Mouse (Mus musculus) neural tube, embryonic 15.5 days (tissue): ENCODE measurements around the gene Elovl6. TPM values are rescaled to one million over a fixed set of nuclear protein-coding genes. Genes with fewer than 3 reads are reported as not detected.
A peak's percentile ranks its signal among the peaks of the same experiment; 100 is the strongest.

Experiments
- ATAC-seq: fragments of 200-750 bp; cut with Nextera tagmentation; 2 replicates; pipeline ENCODE4 v1.8.0; 2017; ENCODE audit warnings: mild to moderate bottlenecking, moderate TSS enrichment, moderate library complexity; ENCODE audit not compliant: low FRiP score
- H3K27ac ChIP-seq: fragments of 300-500 bp; sonication (generic); replicated peaks from 2 replicates; pipeline ENCODE4 v1.5.1; 2015; ENCODE audit warnings: mild to moderate bottlenecking, inconsistent platforms
- H3K27me3 ChIP-seq: fragments of 300-500 bp; sonication (generic); replicated peaks from 2 replicates; pipeline ENCODE4 v1.6.1; 2015; ENCODE audit warnings: inconsistent platforms
- H3K36me3 ChIP-seq: fragments of 300-500 bp; sonication (generic); 2 replicates; pipeline ENCODE4 v1.6.1; 2015; ENCODE audit warnings: inconsistent platforms
- H3K4me1 ChIP-seq: fragments of 300-500 bp; sonication (generic); 2 replicates; pipeline ENCODE4 v1.6.1; 2015; ENCODE audit warnings: inconsistent platforms
- H3K4me2 ChIP-seq: fragments of 300-500 bp; sonication (generic); 2 replicates; pipeline ENCODE4 v1.6.1; 2015; ENCODE audit warnings: inconsistent platforms, mild to moderate bottlenecking, moderate library complexity
- H3K4me3 ChIP-seq: fragments of 300-500 bp; sonication (generic); replicated peaks from 2 replicates; pipeline ENCODE4 v1.5.1; 2015; ENCODE audit warnings: mild to moderate bottlenecking, inconsistent platforms
- H3K9ac ChIP-seq: fragments of 300-500 bp; sonication (generic); replicated peaks from 2 replicates; pipeline ENCODE4 v1.6.1; 2015; ENCODE audit warnings: mild to moderate bottlenecking, inconsistent platforms
- H3K9me3 ChIP-seq: fragments of 300-500 bp; sonication (generic); replicated peaks from 2 replicates; pipeline ENCODE4 v1.6.1; 2016; ENCODE audit warnings: inconsistent platforms
- WGBS: fragments of 180-500 bp; shearing (Covaris S2); methylation state at CpG from one replicate; pipeline ENCODE4 v1.1.7; 2015; ENCODE audit warnings: mixed read lengths; 5-methylcytosine and 5-hydroxymethylcytosine counted together
- polyA plus RNA-seq: library from polyadenylated mRNA; unstranded; fragments of >200 nt; fragmentation: Nextera tagmentation; extraction: Ambion mirVana; gene quantifications from 2 replicates; pipeline ENCODE4 v1.2.1, GENCODE M21; 2015

The Elovl6 gene
- polyA plus RNA-seq, 1 experiment from 2014 or later: 41.6 TPM

DNA sequence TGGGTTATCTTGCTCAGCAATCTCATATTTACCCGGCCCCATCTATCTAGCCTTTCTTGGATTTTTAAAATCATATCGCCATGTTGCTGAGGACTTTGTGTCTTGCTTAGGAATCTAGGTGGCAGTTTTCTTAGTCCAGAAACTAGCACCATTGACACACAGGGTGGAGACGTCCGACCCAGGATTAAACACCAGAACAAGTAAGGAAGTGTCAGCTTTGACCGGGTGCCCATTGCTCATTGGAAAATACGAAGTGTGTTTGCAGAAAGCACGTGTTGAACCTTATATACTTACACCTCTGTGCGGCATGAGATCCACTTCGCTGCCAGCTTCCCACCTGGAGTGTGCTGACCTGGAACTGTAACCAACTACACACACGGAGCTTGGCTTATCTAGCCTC, 57.5 kb downstream of the Elovl6 start:
- no peak for ATAC-seq
- Histone ChIP-seq H3K4me3 (no peak overlapping the region), H3K4me2 (no peak overlapping the region), H3K9me3 (no peaks in the 10 kb centered on the region), H3K36me3 (no peaks in the 10 kb centered on the region), H3K9ac (no peak overlapping the region), H3K27ac (no peak overlapping the region), H3K27me3 (no peaks in the 10 kb centered on the region), H3K4me1 (peaks cover 9% of the 10 kb centered on the region; the same call in 1 of the 2 replicates)
- 95% methylated on average over 10 of the region's 10 CpGs for WGBS

- Histone ChIP-seq H3K4me3 (no peak overlapping the region), H3K4me1 (peaks cover 9% of the 10 kb centered on the region; the same call in 1 of the 2 replicates), H3K9me3 (no peaks in the 10 kb centered on the region), H3K4me2 (no peak overlapping the region), H3K36me3 (no peaks in the 10 kb centered on the region), H3K9ac (no peak overlapping the region), H3K27ac (no peak overlapping the region), H3K27me3 (no peaks in the 10 kb centered on the region)
- 72% methylated on average over 17 of the region's 17 CpGs for WGBS
- no peak for ATAC-seq
Measured at GRCm38 (mm10) chr3:129590548-129591226, 58.5 kb downstream of the Elovl6 start.

GRCm38 (mm10) chr3:129591251-129591650, 59.1 kb downstream of the Elovl6 start:
- Histone ChIP-seq H3K4me2 (no peak overlapping the region), H3K9me3 (no peaks in the 10 kb centered on the region), H3K4me1 (peaks cover 9% of the 10 kb centered on the region; the same call in 1 of the 2 replicates), H3K9ac (no peak overlapping the region), H3K4me3 (no peak overlapping the region), H3K36me3 (no peaks in the 10 kb centered on the region), H3K27me3 (no peaks in the 10 kb centered on the region), H3K27ac (no peak overlapping the region)
- 79% methylated on average over 9 of the region's 9 CpGs for WGBS
- no peak for ATAC-seq

DNA sequence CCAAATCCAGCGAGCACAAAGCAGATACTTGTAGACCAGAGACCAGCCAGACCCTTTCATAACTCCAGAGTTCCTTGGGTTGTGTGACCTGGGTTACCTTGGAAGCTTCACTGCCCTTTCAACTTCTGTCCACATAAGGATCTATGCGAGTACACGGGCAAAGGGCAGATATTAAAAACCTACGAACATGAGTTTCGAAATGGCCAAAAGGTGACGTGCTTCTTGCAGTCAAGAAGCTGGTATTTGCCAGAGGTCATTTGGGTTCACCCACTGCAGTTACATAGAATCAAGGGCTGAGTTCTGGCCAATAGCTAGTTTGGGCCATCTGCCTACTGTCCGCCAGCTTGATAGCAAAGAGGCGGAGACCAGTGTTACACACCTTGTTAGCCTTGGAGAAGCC, 59.6 kb downstream of the Elovl6 start:
- Histone ChIP-seq H3K9ac (no peak overlapping the region), H3K36me3 (no peaks in the 10 kb centered on the region), H3K4me2 (no peak overlapping the region), H3K4me1 (peaks cover 9% of the 10 kb centered on the region; the same call in 1 of the 2 replicates), H3K27me3 (no peaks in the 10 kb centered on the region), H3K9me3 (no peaks in the 10 kb centered on the region), H3K4me3 (no peak overlapping the region), H3K27ac (no peak overlapping the region)
- no peak for ATAC-seq
- 97% methylated on average over 8 of the region's 8 CpGs for WGBS

GRCm38 (mm10) chr3:129593001-129593400, 60.8 kb downstream of the Elovl6 start:
- Histone ChIP-seq H3K4me3 (no peak overlapping the region), H3K4me2 (no peak overlapping the region), H3K9me3 (no peaks in the 10 kb centered on the region), H3K9ac (no peak overlapping the region), H3K36me3 (no peaks in the 10 kb centered on the region), H3K4me1 (peaks cover 9% of the 10 kb centered on the region; the same call in 1 of the 2 replicates), H3K27me3 (no peaks in the 10 kb centered on the region), H3K27ac (no peak overlapping the region)
- WGBS: 88% methylated on average over 9 of the region's 9 CpGs
- ATAC-seq: no peak

- H3K9me3 ChIP-seq: no peaks in the 10 kb centered on the region
- no peak overlapping the region for H3K4me2 ChIP-seq
- no peak overlapping the region for H3K27ac ChIP-seq
- ATAC-seq: no peak
- H3K9ac ChIP-seq: no peak overlapping the region
- no peaks in the 10 kb centered on the region for H3K27me3 ChIP-seq
- no peaks in the 10 kb centered on the region for H3K36me3 ChIP-seq
- no peak overlapping the region for H3K4me3 ChIP-seq
- peaks cover 9% of the 10 kb centered on the region; the same call in 1 of the 2 replicates for H3K4me1 ChIP-seq
- WGBS: 95% methylated on average over 3 of the region's 3 CpGs
Measured at GRCm38 (mm10) chr3:129593735-129594134, 61.6 kb downstream of the Elovl6 start.

GRCm38 (mm10) chr3:129596098-129596497, 63.9 kb downstream of the Elovl6 start:
- Histone ChIP-seq H3K27ac (no peak overlapping the region), H3K4me1 (0 out of 2 replicates have a peak, but pooled peaks cover 3% of the 10 kb centered on the region), H3K9me3 (no peaks in the 10 kb centered on the region), H3K4me3 (no peak overlapping the region), H3K4me2 (no peak overlapping the region), H3K36me3 (no peaks in the 10 kb centered on the region), H3K27me3 (no peaks in the 10 kb centered on the region), H3K9ac (no peak overlapping the region)
- no peak for ATAC-seq
- 95% methylated on average over 6 of the region's 6 CpGs for WGBS

DNA sequence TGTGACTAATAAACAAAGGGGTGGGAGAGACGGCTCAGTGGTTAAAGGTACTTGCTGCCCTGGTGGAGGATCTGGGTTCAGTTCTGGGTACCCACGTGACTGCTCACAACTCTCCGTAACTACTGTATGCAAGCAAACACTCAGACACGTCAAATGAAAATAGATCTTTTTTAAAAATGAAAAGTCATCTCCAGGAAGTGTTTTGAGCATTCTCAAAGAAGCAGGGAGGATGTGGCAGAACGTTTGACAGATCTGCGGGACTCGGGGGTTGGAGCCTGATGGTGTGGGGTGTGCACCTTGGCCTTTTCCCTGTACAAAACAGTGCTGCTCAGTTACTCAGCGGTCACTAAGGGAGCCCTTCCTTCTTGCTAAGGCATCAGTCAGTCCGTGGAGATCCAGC, 70.1 kb downstream of the Elovl6 start:
- peaks cover 5% of the 10 kb centered on the region for H3K4me1 ChIP-seq
- 78% methylated on average over 9 of the region's 9 CpGs for WGBS
- ATAC-seq: no peak

GRCm38 (mm10) chr3:129605487-129605886, 73.3 kb downstream of the Elovl6 start:
- no peaks in the 10 kb centered on the region for H3K36me3 ChIP-seq
- no peak overlapping the region for H3K4me3 ChIP-seq
- WGBS: 56% methylated on average over 7 of the region's 7 CpGs
- H3K27me3 ChIP-seq: no peaks in the 10 kb centered on the region
- no peak overlapping the region for H3K4me2 ChIP-seq
- no peak overlapping the region for H3K27ac ChIP-seq
- H3K4me1 ChIP-seq: peaks cover 5% of the 10 kb centered on the region
- H3K9me3 ChIP-seq: no peaks in the 10 kb centered on the region
- H3K9ac ChIP-seq: no peak overlapping the region
- ATAC-seq: peak; percentile 57; the same call in 1 of the 2 replicates

More for the DNA sequence above, 70.1 kb downstream of the Elovl6 start:
- H3K9me3 ChIP-seq: no peaks in the 10 kb centered on the region
- no peak overlapping the region for H3K4me3 ChIP-seq
- no peak overlapping the region for H3K4me2 ChIP-seq
- no peaks in the 10 kb centered on the region for H3K27me3 ChIP-seq
- H3K36me3 ChIP-seq: no peaks in the 10 kb centered on the region
- no peak overlapping the region for H3K9ac ChIP-seq
- no peak overlapping the region for H3K27ac ChIP-seq

DNA sequence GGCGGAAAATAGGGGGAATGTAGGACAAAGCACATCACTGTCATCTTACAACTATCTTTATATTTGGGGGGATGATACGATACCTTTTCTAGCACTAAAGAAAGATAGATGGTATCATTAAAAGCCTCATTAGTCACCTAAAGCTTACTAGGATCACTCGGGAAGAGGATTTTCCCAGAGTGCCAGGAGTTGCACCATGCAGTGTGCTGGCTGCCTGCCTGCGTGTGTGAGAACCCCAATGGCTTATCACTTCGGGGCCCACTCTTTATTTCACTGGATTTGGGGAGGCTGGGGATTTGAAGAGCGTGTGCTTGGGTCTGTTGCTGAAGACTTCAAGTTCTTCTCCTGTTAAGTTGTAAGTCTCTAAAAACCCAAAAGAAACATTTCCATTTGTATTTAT, 73.8 kb downstream of the Elovl6 start:
- H3K27ac ChIP-seq: no peak overlapping the region
- H3K9ac ChIP-seq: no peak overlapping the region
- no peak overlapping the region for H3K4me3 ChIP-seq
- no peak for ATAC-seq
- WGBS: 44% methylated on average over 6 of the region's 6 CpGs
- H3K4me1 ChIP-seq: peaks cover 5% of the 10 kb centered on the region
- H3K4me2 ChIP-seq: no peak overlapping the region
- H3K27me3 ChIP-seq: no peaks in the 10 kb centered on the region
- no peaks in the 10 kb centered on the region for H3K9me3 ChIP-seq
- H3K36me3 ChIP-seq: no peaks in the 10 kb centered on the region; the same call in 1 of the 2 replicates

- H3K4me2 ChIP-seq: no peak overlapping the region
- peaks cover 5% of the 10 kb centered on the region for H3K4me1 ChIP-seq
- no peak overlapping the region for H3K9ac ChIP-seq
- no peak overlapping the region for H3K27ac ChIP-seq
- no peaks in the 10 kb centered on the region for H3K9me3 ChIP-seq
- no peak overlapping the region for H3K4me3 ChIP-seq
- WGBS: 83% methylated on average over 8 of the region's 8 CpGs
- no peak for ATAC-seq
- no peaks in the 10 kb centered on the region; the same call in 1 of the 2 replicates for H3K36me3 ChIP-seq
- H3K27me3 ChIP-seq: no peaks in the 10 kb centered on the region
Measured at GRCm38 (mm10) chr3:129611626-129612025, 79.5 kb downstream of the Elovl6 start.

GRCm38 (mm10) chr3:129612311-129613097, 80.3 kb downstream of the Elovl6 start:
- H3K4me2 ChIP-seq: peak overlapping the region; percentile 30
- WGBS: 71% methylated on average over 25 of the region's 25 CpGs
- no peaks in the 10 kb centered on the region; the same call in 1 of the 2 replicates for H3K36me3 ChIP-seq
- H3K9ac ChIP-seq: no peak overlapping the region
- no peaks in the 10 kb centered on the region for H3K9me3 ChIP-seq
- H3K4me3 ChIP-seq: 0 out of 2 replicates have a peak overlapping the region, but pooled peaks have one; percentile 10
- peak; percentile 49; the same call in 1 of the 2 replicates for ATAC-seq
- no peak overlapping the region for H3K27ac ChIP-seq
- H3K4me1 ChIP-seq: peaks cover 5% of the 10 kb centered on the region
- no peaks in the 10 kb centered on the region for H3K27me3 ChIP-seq
